Mouse (Mus musculus) adrenal gland, postnatal 4 days (tissue): ENCODE data around the gene Bag3. TPM values are rescaled to one million over a fixed set of nuclear protein-coding genes. Genes with fewer than 3 reads are reported as not detected.
"Not testable (repeated sequence)": the region's sequence is repeated elsewhere in the genome, so short reads cannot be mapped to it uniquely, and the experiment has no call there.

ENCODE experiments used
- DNase-seq, 2 experiments: peaks; one replicate each; pipeline ENCODE4 v3.0.0; 2021 to 2022; ENCODE audit warnings: low spot score in 2 of 2, mixed read lengths in 2 of 2
- total RNA-seq, 2 experiments: library from RNA; stranded (reverse); gene quantifications; 2 replicates each; pipeline ENCODE4 v1.2.3; 2021

The Bag3 gene
- total RNA-seq, 2 experiments from 2014 or later: 85.5 to 92.1 TPM

DNA sequence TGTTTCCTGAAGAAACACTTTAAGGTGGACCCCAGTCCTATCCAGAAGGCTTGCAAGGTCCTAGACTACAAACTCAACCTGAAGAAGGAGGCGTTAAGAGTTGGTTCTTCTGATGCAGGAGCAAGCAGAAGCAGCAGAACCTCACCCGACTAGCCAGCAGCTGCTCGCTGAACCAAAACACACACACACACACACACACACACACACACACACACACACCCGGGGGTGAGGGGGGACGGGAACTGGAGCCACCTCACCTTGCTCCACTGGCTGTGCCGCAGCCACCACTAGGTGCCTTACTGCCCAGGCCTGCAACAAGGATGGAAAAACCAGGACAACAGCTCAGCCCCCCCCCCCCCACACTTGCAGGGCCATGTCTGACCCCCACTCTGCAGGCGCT, 42.9 kb downstream of the Bag3 start:
- DNase-seq: no peak

DNA sequence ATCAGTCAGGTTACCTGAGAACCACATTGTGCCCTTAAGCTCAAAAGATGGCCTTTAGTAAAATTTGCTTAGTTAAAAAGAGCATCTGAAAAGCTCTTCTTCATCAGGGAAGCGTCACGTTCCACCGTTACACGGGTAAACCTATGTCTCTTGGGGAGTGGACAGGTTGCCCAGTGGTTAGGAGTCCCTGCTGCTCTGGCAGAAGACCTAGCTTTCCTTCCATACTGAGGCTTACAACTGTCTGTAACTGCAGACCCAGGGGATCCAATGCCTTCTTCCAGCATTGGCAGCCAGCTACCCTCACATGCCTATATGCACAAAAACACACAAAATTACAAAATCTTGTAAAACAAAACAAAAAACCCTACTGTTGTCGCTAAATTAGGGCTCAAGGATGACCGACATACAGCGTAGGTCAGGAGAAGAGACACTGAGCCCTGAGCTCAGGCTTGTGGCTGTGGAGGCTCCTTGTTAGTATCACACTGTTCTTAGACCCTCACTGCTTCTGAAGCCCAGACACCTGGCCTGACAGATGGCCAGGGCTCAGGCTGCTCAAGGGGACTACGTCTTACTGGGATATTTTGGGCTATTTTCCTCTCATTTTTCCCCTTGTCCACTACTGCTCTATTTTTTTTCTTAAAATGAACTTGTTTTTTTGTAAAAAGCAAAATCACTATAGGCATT, 44.3 kb downstream of the Bag3 start:
- no peak for DNase-seq

DNA sequence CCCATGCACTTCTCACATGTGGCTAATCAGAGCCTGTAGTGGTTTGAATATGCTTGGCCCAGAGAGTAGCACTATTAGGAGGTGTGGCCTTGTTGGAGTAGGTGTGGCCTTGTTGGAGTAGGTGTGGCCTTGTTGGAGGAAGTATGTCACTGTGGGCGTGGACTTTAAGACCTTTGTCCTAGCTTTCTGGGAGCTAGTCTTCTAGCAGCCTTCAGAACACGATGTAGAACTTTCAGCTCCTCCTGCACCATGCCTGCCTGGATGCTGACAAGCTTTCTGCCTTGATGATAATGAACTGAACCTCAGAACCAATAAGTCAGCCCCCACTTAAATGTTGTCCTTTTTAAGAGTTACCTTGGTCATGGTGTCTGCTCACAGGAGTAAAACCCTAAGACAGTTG, 46.0 kb downstream of the Bag3 start:
- DNase-seq: not testable (repeated sequence)

DNA sequence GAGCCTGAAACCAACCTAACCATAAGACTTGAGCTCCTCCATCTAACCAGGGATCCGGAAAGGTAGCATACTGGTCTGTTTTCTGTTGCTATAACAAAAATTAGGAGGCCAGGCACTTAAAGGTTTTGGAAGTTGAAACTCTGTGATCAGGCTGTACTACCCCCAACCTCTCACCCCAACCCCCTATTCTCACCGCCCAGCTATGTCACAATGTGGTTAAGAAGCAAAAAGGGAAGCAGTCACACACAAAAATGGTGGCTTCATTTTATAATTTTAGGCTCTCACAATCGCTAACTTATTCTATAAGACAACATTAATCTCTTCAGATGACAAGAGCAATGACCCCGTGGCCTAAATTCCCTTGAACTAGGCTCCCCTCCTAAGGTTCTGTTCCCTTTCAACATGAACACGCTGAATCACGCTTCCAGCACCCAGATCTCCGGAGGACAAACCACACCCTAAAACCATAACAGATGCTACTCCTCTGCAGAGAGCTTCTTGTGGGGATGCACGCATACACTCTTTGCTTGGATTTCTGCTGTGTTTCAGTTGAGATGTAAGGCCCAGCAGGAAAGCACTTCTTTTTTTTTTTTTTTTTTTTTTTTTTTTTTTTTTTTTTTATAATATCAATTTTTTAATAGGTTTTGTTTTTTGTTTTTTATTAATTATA, 46.7 kb downstream of the Bag3 start:
- DNase-seq: no peak

DNA sequence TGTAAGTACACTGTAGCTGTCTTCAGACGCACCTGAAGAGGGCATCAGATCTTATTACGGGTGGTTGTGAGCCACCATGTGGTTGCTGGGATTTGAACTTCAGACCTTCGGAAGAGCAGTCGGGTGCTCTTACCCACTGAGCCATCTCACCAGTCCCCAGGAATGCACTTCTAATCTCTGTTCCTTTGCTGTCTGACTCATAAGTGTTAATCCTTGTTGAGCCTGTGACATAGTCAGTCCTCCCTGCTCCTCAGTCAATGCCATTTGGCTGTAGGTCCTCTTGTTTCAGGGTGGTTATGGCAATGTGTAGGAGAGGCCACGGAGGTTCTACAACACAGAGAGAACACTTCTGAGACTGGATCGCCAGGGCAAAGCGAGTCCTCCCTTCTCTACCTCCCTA, 47.2 kb downstream of the Bag3 start:
- not testable (repeated sequence) for DNase-seq

DNA sequence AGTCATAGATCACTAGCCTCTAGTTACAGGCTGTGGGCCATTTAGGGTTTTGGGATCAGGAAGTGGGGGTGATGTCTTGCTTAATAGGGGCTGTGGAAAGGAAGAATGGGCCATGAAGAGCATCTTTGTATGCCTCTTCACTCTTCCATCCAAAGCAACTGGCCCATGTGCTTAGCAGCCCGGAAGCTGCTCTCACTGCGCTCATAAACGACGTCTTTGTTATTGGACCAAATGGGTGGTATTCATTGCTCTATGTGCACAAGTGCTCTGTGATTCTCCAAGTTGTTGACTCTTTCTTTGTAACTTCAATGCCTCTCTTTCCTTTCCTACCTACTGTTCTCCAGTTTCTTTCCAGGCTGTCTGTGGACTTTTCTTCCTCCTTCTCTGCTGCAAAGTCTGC, 48.6 kb downstream of the Bag3 start:
- no peak for DNase-seq

DNA sequence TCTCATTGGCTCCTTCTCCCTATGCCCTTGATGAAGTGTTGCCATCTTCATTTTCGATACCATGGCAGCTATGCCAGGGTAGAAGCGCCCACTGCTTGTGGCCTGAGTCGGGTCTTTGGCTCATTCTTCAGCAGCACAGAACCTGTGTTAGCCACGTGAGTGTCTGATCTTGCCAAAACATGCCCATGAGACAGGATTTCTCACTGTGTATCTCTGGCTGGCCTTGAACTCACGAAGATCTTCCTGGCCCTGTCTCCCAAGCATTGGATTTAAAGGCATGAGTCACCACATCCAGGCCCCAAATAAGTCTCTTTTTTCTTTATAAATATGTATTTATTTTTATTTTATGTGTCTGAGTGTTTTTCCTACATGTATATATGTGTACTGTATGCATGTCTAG, 51.8 kb downstream of the Bag3 start:
- no peak for DNase-seq

DNA sequence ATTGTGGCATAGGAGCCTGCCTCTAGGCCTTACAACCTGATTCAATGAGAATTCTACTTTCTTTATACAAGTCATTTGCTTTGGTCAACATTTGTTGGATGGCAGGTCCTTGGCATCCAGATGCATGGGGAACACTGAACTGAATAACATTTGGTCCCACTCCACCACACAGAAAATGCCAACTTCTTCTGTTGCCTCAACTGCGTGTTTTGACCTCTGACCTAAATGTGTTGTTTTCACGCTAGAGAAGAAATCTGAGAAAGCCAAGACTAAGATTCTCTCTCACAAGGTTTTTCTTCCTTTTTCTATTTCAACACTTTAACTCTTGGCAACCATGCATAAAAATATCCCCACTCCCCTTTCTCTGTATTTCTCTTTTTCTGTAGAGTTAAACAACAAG, 52.4 kb downstream of the Bag3 start:
- DNase-seq: no peak

DNA sequence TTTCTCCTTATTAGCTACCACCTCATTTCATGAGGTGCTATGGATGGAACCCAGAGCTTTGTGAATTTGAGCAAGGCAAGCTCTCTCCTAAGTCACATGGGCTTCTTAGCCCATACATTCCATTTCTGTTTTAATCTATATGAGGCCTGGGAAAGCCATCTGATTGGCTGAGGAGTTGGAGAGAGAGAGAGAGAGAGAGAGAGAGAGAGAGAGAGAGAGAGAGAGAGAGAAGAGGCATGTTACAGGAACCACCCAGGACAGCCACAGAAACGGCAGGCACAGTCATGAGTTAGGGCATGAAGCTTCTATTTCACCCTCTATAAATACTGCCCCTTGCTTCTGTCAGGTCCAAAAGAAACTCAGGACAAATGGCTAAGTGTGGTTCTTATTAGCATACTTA, 54.2 kb downstream of the Bag3 start:
- DNase-seq: no peak

DNA sequence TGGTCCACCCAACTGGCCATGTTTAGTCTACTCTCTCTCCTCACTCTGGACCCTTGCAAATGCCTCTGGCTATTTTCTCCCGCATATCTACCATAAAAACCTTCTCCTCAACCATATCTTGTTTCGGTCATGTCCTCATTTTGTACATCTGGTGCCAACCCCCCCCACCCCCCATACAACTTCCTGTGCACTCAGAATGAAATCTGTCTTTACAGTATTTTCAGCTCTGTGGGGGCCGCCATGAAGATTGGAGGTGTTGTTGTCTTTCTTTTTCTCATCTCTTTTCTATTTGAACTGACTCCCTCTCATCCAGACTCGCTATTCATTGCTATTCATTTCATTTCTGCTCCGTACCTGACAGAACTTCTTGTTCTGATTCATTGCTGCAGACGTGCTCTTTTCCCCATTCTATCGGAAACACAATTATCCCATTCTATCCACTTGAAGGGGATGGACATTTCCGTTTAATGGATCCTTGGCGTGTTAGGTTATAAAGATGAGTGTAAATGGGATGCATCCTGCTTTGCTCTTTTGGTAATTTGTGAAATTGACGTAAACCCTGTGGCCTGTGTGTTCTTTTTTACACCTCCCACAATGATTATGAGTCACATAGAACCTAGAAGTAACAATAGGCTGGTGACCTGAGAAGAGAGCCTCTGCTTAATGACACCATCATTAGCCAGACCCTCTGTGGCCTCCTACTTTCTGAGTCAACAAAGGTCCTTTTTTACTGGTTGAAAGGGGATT, 55.0 kb downstream of the Bag3 start:
- DNase-seq: no peak

DNA sequence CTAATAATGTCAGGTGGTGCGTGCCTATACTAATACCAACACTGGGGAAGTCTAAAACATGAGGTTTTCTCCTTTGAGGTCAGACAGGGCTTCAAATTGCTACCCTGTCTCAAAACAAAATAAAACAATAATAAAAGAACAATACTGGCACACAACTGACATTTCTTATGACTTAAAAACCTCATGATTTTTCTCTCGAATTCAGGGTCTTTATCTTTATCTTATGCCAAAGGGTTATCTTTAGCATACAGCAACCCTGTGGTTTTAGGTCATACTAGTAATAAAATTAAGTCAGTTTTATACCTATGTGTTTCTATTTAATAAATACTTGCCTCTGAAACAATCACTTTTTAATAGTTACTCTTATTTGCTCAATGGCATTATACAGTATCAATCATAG, 56.0 kb downstream of the Bag3 start:
- no peak for DNase-seq

DNA sequence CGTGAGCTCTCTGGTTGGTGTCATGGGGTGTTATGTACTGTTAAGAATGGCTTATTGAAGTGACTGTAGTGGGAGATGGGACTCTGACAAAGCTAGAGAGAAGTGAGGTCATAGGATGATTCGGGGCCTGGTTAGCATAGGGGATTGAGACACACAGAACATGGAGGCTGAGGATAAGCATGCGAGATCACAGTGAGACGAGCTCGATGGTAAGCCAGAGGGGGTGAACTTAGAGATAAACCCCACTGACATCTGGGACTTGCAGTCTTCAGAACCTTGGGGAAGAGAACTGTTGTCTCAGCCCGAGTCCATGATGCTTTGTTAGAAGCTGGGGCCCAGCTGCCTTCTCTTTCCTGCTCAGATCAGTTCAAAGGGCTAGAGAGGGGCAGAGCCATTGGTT, 56.9 kb downstream of the Bag3 start:
- no peak for DNase-seq

DNA sequence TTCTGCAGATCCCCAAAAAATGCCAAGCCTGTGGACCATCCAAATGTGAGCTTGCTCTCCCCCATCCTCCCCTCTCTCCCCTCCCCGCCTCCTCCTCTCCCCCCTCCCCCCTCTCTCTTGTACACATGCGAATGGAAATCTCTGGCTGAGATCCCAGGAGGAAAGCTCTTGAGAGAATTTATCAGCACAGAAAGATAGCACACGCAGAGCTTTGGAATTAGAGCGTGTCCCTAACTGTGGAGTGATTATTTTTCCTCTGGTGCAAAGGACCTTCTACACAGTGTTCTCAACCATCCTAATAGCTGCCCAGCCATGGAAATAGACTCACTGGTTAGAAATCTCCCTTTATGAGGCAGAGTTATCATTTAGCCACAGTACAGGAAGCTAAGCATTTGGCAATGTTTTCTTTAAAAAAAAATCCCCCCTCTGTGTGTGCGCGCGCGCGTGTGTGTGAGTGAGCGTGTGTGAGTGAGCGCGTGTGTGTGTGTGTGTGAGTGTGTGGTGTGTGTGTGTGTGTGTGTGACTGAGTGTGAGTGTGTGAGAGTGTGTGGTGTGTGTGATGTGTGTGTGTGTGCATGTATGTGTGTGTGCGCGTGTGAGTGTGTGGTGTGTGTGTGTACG, 58.6 kb downstream of the Bag3 start:
- DNase-seq: no peak

DNA sequence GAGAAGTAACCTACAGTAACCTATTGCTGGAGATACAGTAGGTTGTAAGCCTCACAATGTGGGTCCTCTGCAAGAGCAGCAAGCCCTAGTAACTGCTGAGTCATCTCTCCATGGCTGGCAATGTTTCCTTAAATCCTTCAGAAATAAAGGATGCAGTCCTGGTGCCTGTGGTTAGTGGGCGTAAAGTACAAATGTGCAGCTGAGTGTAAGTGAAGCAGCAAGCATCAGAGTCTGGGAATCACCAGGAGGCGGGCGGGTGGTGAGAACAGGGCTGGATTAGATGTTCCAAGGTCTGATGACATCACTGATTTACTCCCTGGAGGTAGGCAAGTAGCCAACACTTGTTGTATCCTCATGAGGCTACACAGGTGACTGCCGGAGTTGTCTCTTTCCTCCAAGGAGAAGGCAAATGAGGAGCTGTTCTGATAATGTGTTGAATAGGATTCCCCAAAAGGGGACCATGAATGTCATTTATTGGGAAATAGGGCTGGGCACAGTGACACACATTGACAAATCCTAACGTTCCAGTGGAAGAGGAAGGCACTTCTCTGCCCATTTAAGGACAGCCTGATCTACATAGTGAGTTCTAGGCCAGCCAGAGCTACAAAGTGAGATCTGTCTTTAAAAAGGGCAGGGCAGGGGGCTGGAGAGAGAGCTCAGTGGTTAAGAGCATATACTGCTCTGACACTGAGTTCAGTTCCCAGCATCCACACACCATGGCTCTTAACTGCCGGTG, 60.0 kb downstream of the Bag3 start:
- no peak for DNase-seq

DNA sequence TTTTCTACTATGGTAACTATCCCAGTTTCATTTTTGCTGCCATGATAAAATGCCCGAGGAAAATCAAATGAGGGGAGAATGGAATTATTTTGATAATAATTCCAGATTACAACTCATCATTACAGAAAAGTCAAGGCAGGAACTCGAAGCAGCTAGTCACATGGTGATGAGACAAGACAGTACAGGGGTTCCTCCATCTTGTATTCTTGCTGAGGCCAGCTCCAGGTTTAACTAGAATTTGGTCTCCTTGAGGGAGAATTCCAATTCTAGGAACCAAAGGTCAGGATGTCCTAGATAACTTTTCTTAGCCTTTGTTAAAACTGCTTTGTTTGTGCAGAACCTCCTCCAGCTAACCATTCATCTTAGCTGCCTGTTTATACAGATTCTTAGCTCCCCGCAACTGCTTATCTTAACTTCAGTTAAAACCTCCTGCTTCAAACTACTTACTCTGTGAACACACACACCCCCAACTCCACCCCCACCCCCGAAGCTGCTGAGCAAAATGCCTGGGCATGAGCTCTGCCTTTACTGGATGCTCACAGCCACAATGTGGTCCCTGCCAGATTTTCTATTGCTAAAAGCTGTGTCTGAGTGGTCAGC, 64.0 kb downstream of the Bag3 start:
- no peak for DNase-seq

DNA sequence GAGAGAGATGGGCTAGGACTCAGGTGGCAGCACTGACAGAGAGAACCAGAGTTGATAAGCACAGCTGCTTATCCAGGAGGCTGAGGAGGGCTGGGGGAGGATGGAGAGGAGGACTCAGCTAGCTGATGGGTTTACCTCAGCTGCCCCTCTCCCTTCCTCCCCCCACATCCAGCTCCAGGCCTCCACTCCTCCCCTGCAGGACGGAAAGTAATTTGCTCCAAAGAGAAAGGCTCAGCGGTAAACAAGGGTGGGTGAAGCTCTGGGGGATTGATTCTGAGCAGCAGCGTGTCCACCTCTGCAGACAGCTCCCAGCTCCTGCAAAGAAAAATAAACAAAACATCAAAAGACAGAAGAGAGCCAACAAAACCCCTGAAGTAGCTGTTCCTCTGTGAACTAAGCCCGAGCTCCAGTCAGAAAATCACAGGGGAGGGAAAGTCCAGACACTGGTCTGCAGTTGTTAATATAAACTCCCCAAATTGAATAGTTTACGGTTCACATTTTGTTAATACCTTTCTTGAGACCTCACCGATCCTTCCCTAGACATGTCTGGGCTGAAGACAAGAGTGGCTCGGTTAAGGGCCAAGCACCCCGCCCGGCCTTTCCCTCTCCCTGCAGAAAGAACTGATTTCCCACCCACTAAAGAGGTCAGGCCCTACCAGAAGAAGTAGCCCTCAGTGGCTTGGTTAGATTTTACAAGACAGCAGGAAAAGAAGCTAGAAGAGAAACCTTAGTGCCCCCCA, 68.1 kb downstream of the Bag3 start:
- no peak for DNase-seq

DNA sequence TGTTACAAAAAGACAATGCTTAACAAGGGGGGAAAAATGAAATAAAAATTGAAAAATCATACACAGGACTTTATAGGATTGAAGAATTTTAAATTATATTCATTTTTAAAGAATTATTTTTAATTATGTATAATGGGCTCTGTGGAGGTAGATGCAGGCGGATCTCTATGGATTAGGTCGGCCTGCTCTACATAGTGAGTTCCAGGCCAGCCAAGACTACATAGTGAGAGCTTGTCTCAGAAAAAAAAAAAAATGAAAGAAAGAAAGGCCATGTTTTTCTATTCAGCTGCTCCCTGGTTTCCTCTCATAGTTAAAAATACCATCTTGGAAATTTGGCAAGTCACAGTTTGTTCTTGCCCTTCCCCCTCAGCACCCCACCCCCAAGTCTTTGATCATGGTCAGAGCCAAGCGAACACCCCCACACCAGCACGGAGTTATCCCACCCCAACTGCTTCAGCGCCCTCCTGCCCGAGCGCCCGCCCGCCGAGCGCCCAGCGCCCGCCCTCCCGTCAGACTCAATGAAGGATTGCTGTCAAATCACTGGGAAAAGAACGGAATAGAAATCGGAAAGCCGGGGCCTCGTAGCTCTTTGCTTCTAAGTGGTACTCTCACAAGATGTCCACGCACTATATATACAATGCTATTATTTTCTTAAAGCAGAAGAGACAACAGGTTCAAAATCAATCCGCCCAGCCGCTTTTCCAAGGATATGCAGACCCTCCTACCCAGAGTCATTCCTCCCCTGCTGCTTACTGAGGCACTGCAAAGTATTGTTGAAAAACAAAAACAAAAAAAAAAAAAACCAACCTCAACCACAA, 68.9 kb downstream of the Bag3 start:
- DNase-seq: peak; percentile 9 to 22

DNA sequence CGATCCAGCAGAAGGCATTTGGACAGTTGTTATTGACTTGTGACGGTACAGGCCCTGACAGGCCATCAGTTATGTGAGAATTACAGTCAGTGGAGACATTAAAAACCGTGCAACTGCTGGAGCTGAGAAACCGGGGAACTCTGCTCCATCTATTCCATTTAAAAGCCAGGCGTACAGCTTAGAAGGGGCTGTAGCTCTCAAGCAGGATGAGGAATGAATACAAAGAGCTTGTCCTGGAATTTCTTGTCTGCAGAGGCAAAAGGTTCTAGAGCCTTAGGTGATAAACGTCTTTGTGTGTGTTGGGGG, 69.5 kb downstream of the Bag3 start:
- no peak for DNase-seq

DNA sequence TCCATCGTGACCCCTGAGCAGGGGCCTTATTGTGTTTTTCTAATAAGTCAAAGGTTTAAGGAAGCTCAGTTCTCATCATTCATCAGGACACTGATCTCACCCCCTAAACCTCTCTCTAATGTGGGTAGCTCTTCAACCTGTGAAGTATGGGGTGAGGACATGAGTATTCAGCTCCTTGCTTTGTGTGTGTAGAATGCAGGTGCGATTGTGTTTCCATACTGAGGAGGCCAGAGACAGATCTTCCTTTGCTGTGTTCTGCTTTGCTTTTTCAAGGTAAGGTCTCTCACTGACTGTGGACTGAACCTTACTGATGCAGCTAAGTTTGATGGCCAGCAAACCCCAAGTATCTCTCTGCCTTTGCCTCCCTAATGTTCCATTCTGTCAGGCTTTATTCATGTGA, 72.9 kb downstream of the Bag3 start:
- no peak for DNase-seq
